Mouse (Mus musculus) monocyte, adult 5-6 weeks (primary cell): ENCODE measurements around the gene Tmprss6. TPM values are rescaled to one million over a fixed set of nuclear protein-coding genes. Genes with fewer than 3 reads are reported as not detected.

Experiments
- ATAC-seq: fragments of 153-309, 156-312 bp; replicated peaks from 2 replicates; pipeline ENCODE4 v1.8.0; 2017; ENCODE audit warnings: mild to moderate bottlenecking; ENCODE audit not compliant: low TSS enrichment, insufficient number of reproducible peaks, severe bottlenecking, poor library complexity, low FRiP score
- total RNA-seq: library from RNA; stranded (forward); fragments of 200-1000, 200-491, 200-594 nt; gene quantifications from 3 replicates; pipeline ENCODE4 v1.2.3, GENCODE M21; 2017

Gene Tmprss6
- total RNA-seq, 1 experiment from 2014 or later, result not detected

GRCm38 (mm10) chr15:78451201-78451600, 17.2 kb downstream of the Tmprss6 start:
- ATAC-seq, result no peak

DNA sequence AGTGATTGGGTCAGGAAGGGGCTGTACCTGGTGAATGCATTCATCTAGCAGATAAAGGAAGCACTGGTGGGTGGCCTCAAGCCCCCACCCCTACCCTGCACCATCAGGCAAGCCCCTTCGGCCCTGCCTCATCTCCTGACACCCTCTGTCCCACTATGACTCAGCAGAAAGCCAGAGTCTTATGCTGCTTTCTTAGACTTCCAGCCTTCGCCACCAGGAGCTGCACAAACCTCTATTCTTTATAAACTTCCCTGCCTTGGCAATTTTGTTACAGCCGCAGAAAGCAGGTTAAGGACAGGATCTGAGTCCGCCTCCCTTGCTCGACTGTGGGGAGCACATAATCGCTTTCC, 18.0 kb downstream of the Tmprss6 start:
- ATAC-seq, result 0 out of 2 replicates have a peak, but pooled peaks have one; percentile 1

- peak; percentile 35 for ATAC-seq
Measured at GRCm38 (mm10) chr15:78449694-78450418, 18.6 kb downstream of the Tmprss6 start.

DNA sequence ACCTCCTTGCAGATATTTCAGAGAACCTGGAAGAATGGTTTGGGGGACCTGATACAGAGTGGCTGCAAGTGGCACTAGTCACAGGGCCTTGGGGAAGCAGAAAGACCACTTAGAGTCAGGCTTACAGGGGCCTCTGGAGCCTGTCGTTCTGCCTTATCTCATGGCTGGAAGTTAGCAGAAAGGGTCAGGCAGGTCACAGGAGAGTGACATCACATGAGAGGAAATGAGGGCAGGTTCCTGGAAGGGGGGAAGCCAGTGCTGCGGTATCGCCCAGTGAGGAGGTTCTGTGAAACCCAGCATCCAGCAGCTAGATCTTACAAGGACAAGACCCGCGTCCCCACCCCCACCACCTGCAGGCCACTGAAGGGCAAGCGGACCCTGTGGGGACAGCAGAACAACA, 19.3 kb downstream of the Tmprss6 start:
- ATAC-seq, result no peak

GRCm38 (mm10) chr15:78447746-78448535, 20.5 kb downstream of the Tmprss6 start:
- peak; percentile 40; the same call in 1 of the 2 replicates for ATAC-seq

GRCm38 (mm10) chr15:78447121-78447520, 21.3 kb downstream of the Tmprss6 start:
- ATAC-seq, result no peak

- no peak for ATAC-seq
Measured at GRCm38 (mm10) chr15:78443857-78444256, 24.6 kb downstream of the Tmprss6 start.

DNA sequence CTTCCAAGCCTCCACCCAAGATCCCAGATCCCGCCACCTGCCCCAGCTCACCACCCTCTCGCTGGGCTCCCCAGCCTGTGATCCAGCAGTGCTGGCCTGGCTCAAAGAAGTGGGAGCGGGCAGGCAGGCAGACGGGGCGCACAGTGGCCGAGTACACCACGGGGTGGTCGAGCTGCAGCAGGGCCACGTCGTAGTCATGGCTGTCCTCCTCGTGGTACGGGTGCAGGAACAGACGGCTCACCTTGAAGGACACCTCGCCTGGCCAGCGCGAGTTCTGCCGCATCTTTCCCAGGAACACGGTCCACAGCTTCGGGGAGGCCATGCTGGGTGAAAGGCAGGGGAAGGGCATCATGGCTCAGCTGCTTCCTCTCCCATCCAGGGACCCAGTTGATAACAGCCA, 26.2 kb downstream of the Tmprss6 start:
- no peak for ATAC-seq

- no peak for ATAC-seq
Measured at GRCm38 (mm10) chr15:78438973-78439372, 29.5 kb downstream of the Tmprss6 start.

DNA sequence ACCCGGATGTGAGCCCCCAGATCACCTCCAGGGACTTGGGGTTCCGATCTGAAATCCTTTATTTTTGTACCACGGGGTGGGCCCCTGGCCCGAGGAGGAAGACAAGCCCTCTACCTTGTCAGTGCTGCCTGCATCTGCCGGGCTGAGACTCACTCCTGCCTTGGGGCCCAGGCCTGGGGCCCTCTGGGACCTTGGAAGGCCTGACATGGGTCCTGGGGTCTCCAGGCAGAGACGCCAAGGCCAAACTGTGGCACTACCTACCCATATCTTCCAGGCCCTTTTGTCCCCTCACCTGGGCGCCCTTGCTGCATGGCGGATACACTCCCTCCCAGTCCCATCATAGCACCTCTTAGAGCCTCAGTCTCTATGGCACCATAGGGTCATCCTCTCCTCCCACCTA, 29.9 kb downstream of the Tmprss6 start:
- ATAC-seq, result no peak

GRCm38 (mm10) chr15:78438018-78438394, 30.4 kb downstream of the Tmprss6 start:
- no peak for ATAC-seq

DNA sequence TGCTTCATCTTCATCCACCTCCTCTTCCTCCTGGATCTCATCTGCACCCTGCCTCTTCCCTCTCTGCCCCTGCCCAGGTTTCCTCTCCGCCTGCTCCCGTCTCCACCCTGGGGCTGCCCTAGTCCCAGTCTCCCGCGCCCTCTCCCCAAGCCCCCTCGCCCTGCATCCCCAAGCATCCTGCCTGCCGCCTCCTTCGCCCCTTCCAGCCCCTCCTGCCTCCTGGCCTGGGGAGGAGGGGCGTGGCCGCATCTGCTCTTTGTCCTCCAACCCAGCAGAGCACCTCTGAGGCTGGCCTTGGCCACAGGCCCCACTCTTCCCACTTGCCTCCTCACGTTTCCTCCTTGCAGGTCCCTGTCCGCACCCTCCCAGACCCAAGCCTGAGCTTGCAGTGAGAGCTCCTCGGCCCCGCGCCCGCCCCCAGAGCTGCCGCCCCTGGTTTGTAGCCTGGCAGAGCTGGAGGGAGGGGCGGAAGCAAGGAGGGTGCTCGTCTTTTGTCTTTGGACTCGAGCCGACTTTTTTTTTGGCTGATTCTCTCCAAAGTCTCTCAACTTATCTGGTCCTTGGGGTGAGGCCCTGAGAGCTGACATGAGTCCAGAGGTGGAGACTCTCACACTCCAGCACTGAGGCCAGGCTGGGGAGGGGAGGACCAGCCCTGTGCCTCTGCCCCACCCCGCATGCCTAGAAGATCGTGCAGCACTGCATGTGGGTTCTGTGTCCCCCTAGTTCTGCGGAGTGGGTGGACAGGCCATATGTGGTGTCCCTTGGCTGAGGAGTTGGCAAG, 31.0 kb downstream of the Tmprss6 start:
- ATAC-seq, result no peak

DNA sequence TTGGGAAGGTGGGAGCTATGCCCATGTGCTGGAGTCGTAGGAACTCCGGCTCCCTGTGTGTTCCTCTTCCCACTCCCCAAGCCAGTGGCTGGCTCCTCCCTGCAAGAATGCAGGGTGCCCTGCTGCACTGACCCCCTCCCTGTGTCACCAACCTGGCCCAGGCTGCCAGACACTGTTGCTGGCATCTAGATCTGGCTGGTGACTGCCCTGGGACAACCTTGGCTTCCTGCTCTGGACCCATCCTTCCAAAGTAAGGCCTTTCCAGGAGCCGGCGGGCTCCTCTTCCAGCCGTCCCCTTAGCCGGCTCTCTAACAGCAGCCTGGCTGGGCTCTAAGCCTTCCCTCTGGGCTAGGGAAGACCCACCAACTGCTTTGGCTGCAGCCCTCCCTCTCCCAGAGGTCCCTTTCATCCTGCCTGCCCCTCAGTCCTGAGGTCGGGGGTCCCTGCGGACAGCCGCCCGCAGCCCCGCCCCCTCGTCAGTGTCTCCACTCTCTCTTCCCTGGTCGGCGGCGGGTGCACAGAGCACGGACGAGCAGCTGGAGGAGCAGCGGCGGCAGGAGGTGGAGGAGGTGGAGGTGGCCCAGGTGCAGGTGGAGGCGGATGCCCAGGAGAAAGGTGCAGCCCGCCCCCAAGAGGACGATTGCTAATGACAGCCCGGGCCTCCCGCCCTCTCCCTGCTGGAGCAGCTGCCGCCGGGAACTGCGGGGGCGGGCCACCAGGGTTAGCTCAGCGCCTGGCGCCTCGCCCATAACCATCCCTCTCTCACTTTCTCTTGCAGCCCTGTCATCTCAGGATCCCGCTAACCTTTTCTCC, 31.8 kb downstream of the Tmprss6 start:
- ATAC-seq, result no peak

DNA sequence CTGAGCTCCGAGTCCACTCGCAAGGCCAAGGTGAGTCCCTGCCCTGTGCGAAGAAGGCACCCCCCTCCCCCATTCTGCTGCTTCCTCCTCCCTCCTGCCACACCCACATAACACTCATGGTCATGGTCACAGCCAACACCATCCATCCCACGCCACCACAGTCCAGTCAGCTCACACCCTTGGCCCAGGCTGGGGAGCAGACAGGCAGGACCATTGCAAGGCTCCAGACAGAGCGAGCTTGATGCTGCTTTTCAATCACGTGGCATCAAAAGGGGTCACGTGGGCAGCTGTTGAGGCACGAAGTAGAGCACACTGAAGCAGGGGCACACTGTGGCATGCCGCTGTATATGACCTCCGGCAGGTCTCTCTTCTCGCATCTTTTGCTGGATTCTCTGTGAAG, 32.8 kb downstream of the Tmprss6 start:
- no peak for ATAC-seq

- ATAC-seq, result no peak
Measured at GRCm38 (mm10) chr15:78434896-78435520, 33.4 kb downstream of the Tmprss6 start.

- no peak for ATAC-seq
Measured at GRCm38 (mm10) chr15:78431541-78432121, 36.8 kb downstream of the Tmprss6 start.

DNA sequence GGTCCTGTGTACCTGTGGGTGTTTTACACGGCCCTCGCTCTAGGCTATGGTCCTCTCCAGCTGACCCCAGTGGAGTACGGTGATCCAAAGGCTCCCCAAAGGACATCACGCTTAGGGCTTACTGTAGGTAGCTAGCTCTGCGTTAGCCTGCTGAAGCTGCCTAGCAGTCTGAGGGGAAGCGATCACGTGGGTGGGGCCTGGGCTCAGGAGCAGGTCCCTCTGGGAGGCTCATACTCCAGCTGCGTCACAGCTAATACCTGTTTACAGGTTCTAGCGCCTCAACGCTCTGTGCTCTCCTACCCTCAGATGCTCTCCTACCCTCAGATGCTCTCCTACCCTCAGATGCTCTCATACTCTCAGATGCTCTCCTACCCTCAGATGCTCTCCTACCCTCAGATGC, 37.6 kb downstream of the Tmprss6 start:
- no peak for ATAC-seq
